Mouse (Mus musculus) megakaryocyte, embryonic 14.5 days (primary cell): ENCODE measurements around the gene Fcf1.

ENCODE experiments used
- FLI1 ChIP-seq: IDR thresholded peaks from 2 replicates; pipeline ENCODE4 v1.6.1; 2012; ENCODE audit warnings: low read length, inconsistent platforms, mixed read lengths
- GATA1 ChIP-seq: IDR thresholded peaks from 3 replicates; pipeline ENCODE4 v1.6.1; 2012; ENCODE audit warnings: mixed read lengths, low read length, inconsistent platforms, borderline replicate concordance

DNA sequence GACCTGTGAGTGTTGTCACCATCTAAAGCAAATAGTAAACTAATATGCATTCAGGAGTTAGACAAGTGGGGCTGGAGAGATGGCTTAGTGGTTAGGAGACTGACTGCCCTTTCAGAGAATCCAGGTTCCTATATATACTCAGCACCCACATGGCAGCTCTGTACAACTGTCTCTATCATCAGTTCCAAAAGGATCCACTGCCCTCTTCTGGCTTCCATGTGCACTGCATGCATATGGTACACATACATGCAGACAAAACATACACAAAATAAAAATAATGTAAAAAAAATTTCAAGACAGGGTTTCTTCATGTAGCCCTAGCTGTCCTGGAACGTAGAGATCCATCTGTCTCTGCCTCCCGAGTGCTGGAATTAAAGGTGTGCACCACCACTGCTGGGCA is 62.0 kb downstream of the Fcf1 start:
- no peak for TF ChIP-seq GATA1
- no peak for TF ChIP-seq FLI1
